Mouse (Mus musculus): ENCODE measurements around the gene Pdcd2l. TPM values are rescaled to one million over a fixed set of nuclear protein-coding genes. Genes with fewer than 3 reads are reported as not detected.
A peak's percentile ranks its signal among the peaks of the same experiment; 100 is the strongest.

Gene Pdcd2l
- total RNA-seq, 2 experiments from 2014 or later, result 20.2 to 24.1 TPM

- intact Hi-C loops (cut with DNase I), result no loop called here
- no peak for DNase-seq (ENCODE audit: low spot score in 2 of 2)
Measured at GRCm38 (mm10) chr7:34164671-34165070, 31.8 kb downstream of the Pdcd2l start.

GRCm38 (mm10) chr7:34159167-34159566, 37.3 kb downstream of the Pdcd2l start:
- intact Hi-C loops (cut with DNase I), result no loop called here
- no peak for DNase-seq (ENCODE audit: low spot score in 2 of 2)

GRCm38 (mm10) chr7:34157994-34158393, 38.5 kb downstream of the Pdcd2l start:
- intact Hi-C loops (cut with DNase I), result no loop called here
- no peak for DNase-seq (ENCODE audit: low spot score in 2 of 2)

- no peak for DNase-seq (ENCODE audit: low spot score in 2 of 2)
- intact Hi-C loops (cut with DNase I), result no loop called here
Measured at GRCm38 (mm10) chr7:34147193-34147592, 49.3 kb downstream of the Pdcd2l start.

GRCm38 (mm10) chr7:34141123-34141522, 55.3 kb downstream of the Pdcd2l start:
- DNase-seq (ENCODE audit: low spot score in 2 of 2), result peak; percentile 26 to 30
- intact Hi-C loops (cut with DNase I), result no loop called here

- DNase-seq (ENCODE audit: low spot score in 2 of 2), result no peak
- intact Hi-C loops (cut with DNase I), result no loop called here
Measured at GRCm38 (mm10) chr7:34139493-34139892, 57.0 kb downstream of the Pdcd2l start.

Other genes starting within 250 kb of the Pdcd2l start
- not detected for gene Scgb2b27, start 182.7 kb downstream of the Pdcd2l start, total RNA-seq (2021)
- not detected for gene Scgb1b27, start 175.2 kb downstream of the Pdcd2l start, total RNA-seq (2021)
- gene Scgb1b30, start 101.2 kb downstream of the Pdcd2l start, total RNA-seq (2021), result not detected
- gene Wtip, start 63.4 kb downstream of the Pdcd2l start, total RNA-seq (2021), result 10 to 100 TPM; 11.6 to 12.3 TPM
- gene Uba2, start 27.1 kb downstream of the Pdcd2l start, total RNA-seq (2021), result 10 to 100 TPM; 88.9 to 89.2 TPM
- 100 to 1,000 TPM; 657 to 689 TPM for gene Gpi1, start 33.7 kb upstream of the Pdcd2l start, total RNA-seq (2021)
- not detected for gene Gm6096, start 54.4 kb upstream of the Pdcd2l start, total RNA-seq (2021)
- 10 to 100 TPM; 38.6 to 49.4 TPM for gene 4931406P16Rik, start 116.9 kb upstream of the Pdcd2l start, total RNA-seq (2021)
- 10 to 100 TPM; 80.9 to 83.4 TPM for gene Lsm14a, start 196.7 kb upstream of the Pdcd2l start, total RNA-seq (2021)